Mouse (Mus musculus) midbrain, embryonic 16.5 days (tissue): Measurements from ENCODE around the gene Oca2. TPM values are rescaled to one million over a fixed set of nuclear protein-coding genes. Genes with fewer than 3 reads are reported as not detected.

ENCODE experiments used
- ATAC-seq: fragments of 200-750 bp; cut with Nextera tagmentation; 2 replicates; pipeline ENCODE4 v1.8.0; 2017; ENCODE audit warnings: moderate TSS enrichment
- H3K27ac ChIP-seq: fragments of 300-500 bp; sonication (generic); 2 replicates; pipeline ENCODE4 v1.5.1; 2014; ENCODE audit warnings: mild to moderate bottlenecking, low read length, mixed read lengths
- H3K27me3 ChIP-seq: fragments of 300-500 bp; sonication (generic); 2 replicates; pipeline ENCODE4 v1.6.1; 2014; ENCODE audit warnings: low read depth, low read length, mixed read lengths; ENCODE audit not compliant: control insufficient read depth, insufficient read depth
- H3K36me3 ChIP-seq: fragments of 300-500 bp; sonication (generic); 2 replicates; pipeline ENCODE4 v1.6.1; 2014; ENCODE audit warnings: mild to moderate bottlenecking, low read length, moderate library complexity, mixed read lengths; ENCODE audit not compliant: control insufficient read depth, insufficient read depth
- H3K4me1 ChIP-seq: fragments of 300-500 bp; sonication (generic); 2 replicates; pipeline ENCODE4 v1.6.1; 2014; ENCODE audit warnings: mild to moderate bottlenecking, low read length, mixed read lengths; ENCODE audit not compliant: control insufficient read depth, insufficient read depth
- H3K4me2 ChIP-seq: fragments of 300-500 bp; sonication (generic); 2 replicates; pipeline ENCODE4 v1.6.1; 2014; ENCODE audit warnings: mild to moderate bottlenecking, low read length, mixed read lengths
- H3K4me3 ChIP-seq: fragments of 300-500 bp; sonication (generic); 2 replicates; pipeline ENCODE4 v1.5.1; 2014; ENCODE audit warnings: low read depth, mild to moderate bottlenecking, low read length, moderate library complexity, mixed read lengths
- H3K9ac ChIP-seq: fragments of 300-500 bp; sonication (generic); 2 replicates; pipeline ENCODE4 v1.6.1; 2014; ENCODE audit warnings: low read depth, low read length, mixed read lengths
- H3K9me3 ChIP-seq: fragments of 300-500 bp; sonication (generic); replicated peaks from 2 replicates; pipeline ENCODE4 v1.6.1; 2014; ENCODE audit warnings: mild to moderate bottlenecking, low read length, mixed read lengths; ENCODE audit not compliant: control insufficient read depth, poor library complexity, severe bottlenecking
- WGBS: fragments of 180-500 bp; shearing (Covaris S2); extraction: QIAGEN DNeasy Blood & Tissue Kit; methylation state at CpG from one replicate; pipeline ENCODE4 v1.1.7; 2014; 5-methylcytosine and 5-hydroxymethylcytosine counted together
- polyA plus RNA-seq: library from polyadenylated mRNA; unstranded; fragments of >200 nt; fragmentation: Nextera tagmentation; extraction: Ambion mirVana; gene quantifications from 2 replicates; pipeline ENCODE4 v1.2.1, GENCODE M21; 2015

Oca2 gene
- polyA plus RNA-seq, 1 experiment from 2014 or later, result 0.21 TPM

DNA sequence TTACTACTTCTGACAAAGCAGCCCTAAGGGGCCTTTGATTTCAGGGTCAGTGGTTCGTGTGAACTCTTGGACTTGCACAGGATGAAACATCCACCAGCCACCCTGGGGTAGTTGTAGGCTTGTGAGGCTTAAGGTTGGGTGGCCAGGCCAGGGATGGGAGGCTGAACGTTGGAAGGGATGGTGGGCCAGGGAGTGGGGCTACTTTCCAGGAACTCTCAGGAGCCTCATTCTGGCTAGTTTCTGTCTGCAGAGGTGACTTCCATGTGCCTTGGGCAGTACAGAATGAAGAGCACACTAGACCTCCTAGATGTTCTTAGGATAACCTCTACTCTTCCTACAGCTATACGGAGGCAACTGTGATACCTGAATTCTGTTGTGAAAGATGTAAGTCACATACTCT lies 2.9 kb upstream of the Oca2 start:
- no peak for ATAC-seq
- no peak overlapping the region for H3K9ac ChIP-seq
- H3K27me3 ChIP-seq, result no peaks in the 10 kb centered on the region
- H3K9me3 ChIP-seq, result no peaks in the 10 kb centered on the region
- no peak overlapping the region for H3K4me2 ChIP-seq
- H3K4me1 ChIP-seq, result no peaks in the 10 kb centered on the region
- WGBS, result 58% methylated on average over 3 of the region's 3 CpGs
- no peak overlapping the region for H3K4me3 ChIP-seq
- H3K36me3 ChIP-seq, result peaks cover 3% of the 10 kb centered on the region
- peak overlapping the region; percentile 13; the same call in 1 of the 2 replicates for H3K27ac ChIP-seq

DNA sequence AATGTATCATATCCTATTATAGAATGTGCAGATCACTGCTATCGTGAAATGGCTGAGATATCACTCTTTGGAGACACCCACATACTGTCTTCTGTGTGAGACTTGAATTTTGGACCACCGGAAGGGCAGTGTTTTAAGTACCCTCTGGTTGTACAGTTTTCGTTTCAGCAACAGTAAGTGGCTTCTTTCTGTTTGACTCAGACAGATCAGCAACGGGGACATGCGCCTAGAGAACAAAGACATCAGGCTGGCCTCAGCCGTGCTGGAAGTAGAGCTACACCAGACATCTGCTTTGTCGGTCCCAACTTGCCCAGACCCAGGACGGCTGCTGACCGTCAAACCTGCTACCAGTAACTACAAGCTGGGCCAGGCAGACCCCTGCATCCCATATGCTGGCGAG lies 15.0 kb downstream of the Oca2 start:
- no peak for ATAC-seq
- WGBS, result 84% methylated on average over 10 of the region's 10 CpGs
- no peaks in the 10 kb centered on the region for H3K4me1 ChIP-seq
- 0 out of 2 replicates have a peak, but pooled peaks cover 4% of the 10 kb centered on the region for H3K9me3 ChIP-seq
- no peak overlapping the region for H3K9ac ChIP-seq
- no peak overlapping the region for H3K4me2 ChIP-seq
- no peak overlapping the region for H3K27ac ChIP-seq
- no peaks in the 10 kb centered on the region for H3K36me3 ChIP-seq
- H3K27me3 ChIP-seq, result no peaks in the 10 kb centered on the region
- H3K4me3 ChIP-seq, result no peak overlapping the region

DNA sequence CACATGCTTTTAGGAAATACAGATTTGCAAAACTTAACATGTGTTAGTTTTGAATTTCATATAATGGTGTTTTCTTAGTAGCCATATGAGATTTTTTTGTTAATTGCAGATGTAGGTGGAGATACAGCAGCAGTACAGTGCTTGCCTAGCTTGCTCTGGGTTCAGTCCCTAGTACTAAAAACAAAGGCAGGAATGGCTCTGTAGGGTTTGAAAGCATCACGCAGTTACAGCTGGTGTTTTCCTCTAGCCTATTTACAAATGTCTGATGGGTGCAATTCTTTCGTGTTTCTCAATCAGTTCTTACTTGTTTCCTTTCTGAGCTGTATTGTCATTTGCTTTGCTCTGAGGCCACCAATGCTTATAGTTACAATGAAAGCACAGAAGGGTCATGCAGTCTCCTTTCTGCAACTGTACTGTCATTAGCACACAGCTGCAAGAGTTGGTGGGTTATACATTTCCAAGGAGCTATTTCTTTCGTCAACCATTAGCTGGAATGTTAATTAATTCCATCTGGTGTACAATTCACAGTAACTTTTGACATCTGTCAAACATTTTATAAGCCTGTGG lies 18.4 kb downstream of the Oca2 start:
- Histone ChIP-seq H3K4me3 (no peak overlapping the region), H3K9me3 (no peaks in the 10 kb centered on the region), H3K27me3 (no peaks in the 10 kb centered on the region), H3K27ac (no peak overlapping the region), H3K4me1 (no peaks in the 10 kb centered on the region), H3K9ac (no peak overlapping the region), H3K36me3 (no peaks in the 10 kb centered on the region), H3K4me2 (no peak overlapping the region)
- 74% methylated on average over 3 of the region's 3 CpGs for WGBS
- no peak for ATAC-seq

DNA sequence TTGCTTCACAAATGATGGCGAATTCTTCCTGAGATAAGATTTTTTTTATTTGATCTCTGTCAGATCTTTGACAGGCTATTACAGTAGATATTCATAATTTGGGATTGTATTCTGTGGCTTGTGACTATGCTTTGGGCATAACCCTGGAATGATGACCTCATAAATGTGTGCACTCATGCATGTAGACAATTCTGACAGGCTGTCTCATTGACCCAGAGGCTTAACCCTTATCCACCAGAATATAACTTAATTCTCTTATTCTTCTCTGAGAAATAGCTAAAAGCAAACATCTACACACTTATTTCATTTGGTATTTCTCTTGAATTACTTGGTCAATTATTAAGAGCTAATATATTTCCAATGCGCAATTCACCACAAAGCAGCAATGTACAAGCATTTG lies 37.9 kb downstream of the Oca2 start:
- WGBS, result 88% methylated on average over 2 of the region's 2 CpGs
- no peaks in the 10 kb centered on the region for H3K27me3 ChIP-seq
- no peak overlapping the region for H3K9ac ChIP-seq
- H3K27ac ChIP-seq, result no peak overlapping the region
- no peaks in the 10 kb centered on the region for H3K36me3 ChIP-seq
- ATAC-seq, result no peak
- H3K4me1 ChIP-seq, result no peaks in the 10 kb centered on the region
- H3K4me3 ChIP-seq, result no peak overlapping the region
- no peaks in the 10 kb centered on the region for H3K9me3 ChIP-seq
- no peak overlapping the region for H3K4me2 ChIP-seq

DNA sequence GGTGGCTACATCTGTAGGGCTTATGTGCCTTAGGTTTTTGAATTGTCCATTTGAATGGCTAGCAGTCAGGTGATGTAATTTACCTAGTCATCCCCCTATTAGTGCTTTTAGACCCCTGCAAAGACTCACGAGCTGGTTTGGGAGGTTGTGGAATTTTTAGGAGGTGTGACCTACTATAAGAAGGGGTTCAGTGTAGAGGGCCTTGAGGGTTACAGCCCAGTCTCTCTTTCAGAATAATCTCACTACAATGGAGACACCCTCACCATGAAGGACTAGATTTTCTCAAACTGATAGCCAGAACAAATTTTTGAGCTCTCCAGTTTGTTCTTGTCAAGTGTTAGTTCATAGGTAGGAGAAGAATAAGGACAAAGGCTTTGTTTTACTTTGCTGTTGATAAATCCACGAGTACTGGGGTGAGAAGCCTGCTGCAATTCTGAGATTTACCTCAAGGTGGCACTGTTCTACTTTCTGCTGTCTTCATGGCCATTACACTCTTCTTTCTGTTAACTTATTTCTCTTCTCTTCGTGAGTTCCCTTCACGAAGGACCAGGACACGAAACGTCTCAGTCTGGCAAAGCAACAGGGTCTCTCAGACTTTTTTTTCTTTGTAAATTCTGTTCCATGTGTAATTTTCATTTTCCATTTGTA lies 52.0 kb downstream of the Oca2 start:
- Histone ChIP-seq H3K36me3 (no peaks in the 10 kb centered on the region), H3K9ac (no peak overlapping the region), H3K4me2 (no peak overlapping the region), H3K27ac (no peak overlapping the region), H3K4me1 (no peaks in the 10 kb centered on the region), H3K9me3 (no peaks in the 10 kb centered on the region), H3K27me3 (no peaks in the 10 kb centered on the region), H3K4me3 (no peak overlapping the region)
- peak; percentile 84; the same call in 1 of the 2 replicates for ATAC-seq
- 24% methylated on average over 6 of the region's 6 CpGs for WGBS

DNA sequence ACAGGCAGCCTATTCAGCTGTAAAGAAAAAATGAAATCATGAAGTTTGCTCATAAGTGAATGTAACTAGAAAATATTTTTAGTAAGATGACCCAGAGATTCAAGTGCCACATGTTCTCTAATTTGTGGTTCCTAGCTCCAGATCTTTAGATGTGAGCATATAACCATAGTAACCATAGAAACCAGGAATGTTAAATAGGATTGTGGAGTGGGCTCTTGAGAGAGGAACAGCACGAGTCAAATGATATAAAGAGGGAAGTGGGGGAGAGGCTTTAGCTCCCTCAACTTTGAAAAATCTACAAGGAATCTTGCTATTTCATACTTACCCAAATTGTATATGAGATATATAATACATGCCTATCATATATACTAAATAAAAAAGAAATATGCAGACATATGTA lies 64.8 kb downstream of the Oca2 start:
- Histone ChIP-seq H3K4me3 (no peak overlapping the region), H3K9ac (no peak overlapping the region), H3K27ac (no peak overlapping the region), H3K27me3 (no peaks in the 10 kb centered on the region), H3K4me2 (no peak overlapping the region), H3K4me1 (no peaks in the 10 kb centered on the region), H3K9me3 (no peaks in the 10 kb centered on the region), H3K36me3 (no peaks in the 10 kb centered on the region)
- 13% methylated on average over 1 of the region's 1 CpGs for WGBS
- no peak for ATAC-seq

DNA sequence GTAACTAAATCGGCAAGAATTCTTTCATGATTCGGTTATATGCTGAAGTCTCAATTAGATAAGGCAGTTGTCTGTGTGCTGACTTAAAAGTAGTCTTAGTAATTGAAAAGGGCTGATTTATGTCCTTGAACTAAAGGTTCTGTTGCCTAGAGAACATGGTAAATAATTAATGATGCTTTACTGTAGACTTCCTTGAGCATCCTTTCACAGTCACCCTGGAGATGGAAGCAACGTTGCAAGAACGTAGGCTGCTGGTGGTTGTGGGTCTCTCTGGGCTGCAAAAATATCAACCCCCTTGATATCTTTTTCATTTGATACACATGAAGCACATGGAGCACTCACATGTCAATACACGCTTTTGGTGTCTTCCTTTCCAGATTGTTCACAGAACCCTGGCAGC lies 74.8 kb downstream of the Oca2 start:
- no peak overlapping the region for H3K27ac ChIP-seq
- no peak for ATAC-seq
- no peak overlapping the region for H3K9ac ChIP-seq
- H3K9me3 ChIP-seq, result no peaks in the 10 kb centered on the region
- WGBS, result 78% methylated on average over 5 of the region's 5 CpGs
- no peak overlapping the region for H3K4me3 ChIP-seq
- H3K27me3 ChIP-seq, result no peaks in the 10 kb centered on the region
- no peak overlapping the region for H3K4me2 ChIP-seq
- no peaks in the 10 kb centered on the region for H3K36me3 ChIP-seq
- H3K4me1 ChIP-seq, result no peaks in the 10 kb centered on the region

DNA sequence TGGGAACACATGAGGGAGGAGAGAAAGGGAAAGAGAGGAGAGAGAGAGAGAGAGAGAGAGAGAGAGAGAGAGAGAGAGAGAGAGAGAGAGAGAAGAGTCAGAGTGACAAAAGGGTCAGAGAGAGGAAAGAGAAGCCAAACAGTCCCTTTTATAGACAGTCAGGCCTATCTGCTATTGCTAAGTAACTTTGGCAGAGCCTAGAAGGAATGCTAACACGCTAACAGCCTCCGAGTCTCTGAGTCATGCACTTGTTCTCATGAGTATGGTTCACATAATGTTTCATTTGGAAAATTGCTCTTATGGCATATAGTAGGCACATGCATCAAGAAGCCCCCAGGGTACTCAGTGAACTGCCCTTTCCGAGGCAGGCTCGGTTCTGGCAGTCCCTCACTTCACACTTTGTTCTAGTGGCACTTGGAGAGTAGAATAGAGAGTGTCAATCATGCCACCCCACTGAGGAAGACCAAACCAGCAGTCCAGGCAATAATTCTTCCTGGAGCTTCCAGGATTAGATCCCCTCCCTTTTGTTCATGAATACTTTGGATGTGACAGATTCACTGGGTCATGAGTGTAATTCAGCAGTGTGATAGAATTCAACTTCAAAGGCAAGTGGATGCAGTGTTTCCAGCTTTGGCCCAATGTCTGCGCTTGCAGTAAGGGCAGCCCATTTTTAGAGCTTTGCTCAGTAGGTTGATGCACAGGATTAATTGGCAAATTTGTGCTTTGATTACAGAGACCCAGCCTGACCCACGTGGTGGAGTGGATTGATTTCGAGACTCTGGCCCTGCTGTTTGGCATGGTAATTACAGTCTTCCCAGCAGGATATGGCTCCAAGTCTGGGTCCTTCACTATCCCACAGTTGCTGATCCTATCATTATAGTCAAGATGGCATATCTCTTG lies 76.3 kb downstream of the Oca2 start:
- WGBS, result 40% methylated on average over 7 of the region's 7 CpGs
- no peak overlapping the region for H3K27ac ChIP-seq
- H3K9me3 ChIP-seq, result no peaks in the 10 kb centered on the region
- no peak overlapping the region for H3K9ac ChIP-seq
- no peaks in the 10 kb centered on the region for H3K4me1 ChIP-seq
- no peaks in the 10 kb centered on the region for H3K27me3 ChIP-seq
- H3K4me2 ChIP-seq, result no peak overlapping the region
- no peak overlapping the region for H3K4me3 ChIP-seq
- peak; percentile 58; the same call in 1 of the 2 replicates for ATAC-seq
- no peaks in the 10 kb centered on the region for H3K36me3 ChIP-seq

DNA sequence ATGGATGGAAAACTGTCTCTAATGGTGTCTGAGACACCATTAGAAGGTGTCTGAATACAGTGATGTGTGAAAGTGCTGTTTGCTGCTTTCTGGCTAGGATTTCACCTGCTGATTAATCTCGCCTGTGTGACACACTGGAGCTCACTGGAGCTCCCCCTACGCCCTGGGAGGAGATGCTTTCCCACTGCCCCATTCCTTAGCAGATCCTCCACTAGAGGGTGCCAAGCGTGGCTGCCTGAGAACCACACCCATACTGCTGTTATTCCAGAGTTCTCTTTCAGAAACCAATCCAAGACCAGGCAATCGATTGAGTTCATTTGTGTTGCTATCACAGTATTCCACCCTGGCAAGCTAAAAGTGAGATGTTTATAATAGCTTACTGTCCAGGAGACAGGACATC lies 88.2 kb downstream of the Oca2 start:
- Histone ChIP-seq H3K36me3 (no peaks in the 10 kb centered on the region), H3K4me2 (no peak overlapping the region), H3K27ac (no peak overlapping the region), H3K4me3 (no peak overlapping the region), H3K27me3 (no peaks in the 10 kb centered on the region), H3K9ac (no peak overlapping the region), H3K4me1 (no peaks in the 10 kb centered on the region), H3K9me3 (no peaks in the 10 kb centered on the region)
- no peak for ATAC-seq
- 44% methylated on average over 4 of the region's 4 CpGs for WGBS
